Mouse (Mus musculus) forebrain, postnatal 0 days (tissue): ENCODE measurements around the gene Fbxl4. TPM values are rescaled to one million over a fixed set of nuclear protein-coding genes. Genes with fewer than 3 reads are reported as not detected.

ENCODE experiments used
- ATAC-seq: fragments of 200-750 bp; cut with Nextera tagmentation; 2 replicates; pipeline ENCODE4 v1.8.0; 2017; ENCODE audit warnings: mild to moderate bottlenecking, moderate library complexity
- DNase-seq: peaks from one replicate; pipeline ENCODE4 v3.0.0-alpha.2; 2015
- H3K27ac ChIP-seq: fragments of 300-500 bp; sonication (generic); 2 replicates; pipeline ENCODE4 v1.5.1; 2014; ENCODE audit warnings: low read depth, mild to moderate bottlenecking, antibody characterized with exemption, low read length, moderate library complexity, mixed read lengths
- H3K27me3 ChIP-seq: fragments of 300-500 bp; sonication (generic); 2 replicates; pipeline ENCODE4 v1.6.1; 2014; ENCODE audit warnings: mild to moderate bottlenecking, low read length, mixed read lengths; ENCODE audit not compliant: insufficient read depth
- H3K36me3 ChIP-seq: fragments of 300-500 bp; sonication (generic); 2 replicates; pipeline ENCODE4 v1.6.1; 2014; ENCODE audit warnings: mild to moderate bottlenecking, moderate library complexity; ENCODE audit not compliant: insufficient read depth
- H3K4me1 ChIP-seq: fragments of 300-500 bp; sonication (generic); 2 replicates; pipeline ENCODE4 v1.6.1; 2014; ENCODE audit warnings: antibody characterized with exemption; ENCODE audit not compliant: insufficient read depth
- H3K4me2 ChIP-seq: fragments of 300-500 bp; sonication (generic); 2 replicates; pipeline ENCODE4 v1.6.1; 2014; ENCODE audit warnings: low read depth, mild to moderate bottlenecking, moderate library complexity
- H3K4me3 ChIP-seq: fragments of 300-500 bp; sonication (generic); 2 replicates; pipeline ENCODE4 v1.5.1; 2014; ENCODE audit warnings: low read depth, low read length, mixed read lengths
- H3K9ac ChIP-seq: fragments of 300-500 bp; sonication (generic); 2 replicates; pipeline ENCODE4 v1.6.1; 2014; ENCODE audit warnings: mild to moderate bottlenecking
- H3K9me3 ChIP-seq: fragments of 300-500 bp; sonication (generic); 2 replicates; pipeline ENCODE4 v1.6.1; 2016; ENCODE audit warnings: low read length
- CTCF ChIP-seq: sonication (generic); IDR thresholded peaks from 2 replicates; pipeline ENCODE4 v1.5.1; 2016; ENCODE audit warnings: antibody characterized with exemption, control low read depth, low read depth
- WGBS: fragments of 180-500 bp; shearing (Covaris S2); extraction: QIAGEN DNeasy Blood & Tissue Kit; methylation state at CpG from one replicate; pipeline ENCODE4 v1.1.7; 2014; 5-methylcytosine and 5-hydroxymethylcytosine counted together
- polyA plus RNA-seq: library from polyadenylated mRNA; unstranded; fragments of >200 nt; fragmentation: Nextera tagmentation; extraction: Ambion mirVana; gene quantifications from 2 replicates; pipeline ENCODE4 v1.2.1, GENCODE M21; 2015
- total RNA-seq: library from RNA; depleted of rRNA; stranded (reverse); fragments of >200 nt; gene quantifications from 2 replicates; pipeline ENCODE4 v1.2.3, GENCODE M21; 2014

The Fbxl4 gene
- total and polyA plus RNA-seq, 2 experiments from 2014 or later = 13.7 to 26.0 TPM

GRCm38 (mm10) chr4:22476967-22477710 lies 119.8 kb downstream of the Fbxl4 start:
- no peaks in the 10 kb centered on the region for H3K36me3 ChIP-seq
- H3K4me2 ChIP-seq = peak overlapping the region; percentile 94
- no peaks in the 10 kb centered on the region for H3K27me3 ChIP-seq
- peak; percentile 75 for ATAC-seq
- no peaks in the 10 kb centered on the region for H3K9me3 ChIP-seq
- peak overlapping the region; percentile 90 for H3K4me3 ChIP-seq
- peak overlapping the region; percentile 85 for H3K27ac ChIP-seq
- peak; percentile 93 for TF ChIP-seq CTCF
- 0 out of 2 replicates have a peak, but pooled peaks cover 4% of the 10 kb centered on the region for H3K4me1 ChIP-seq
- peak; percentile 91 for DNase-seq
- H3K9ac ChIP-seq = peak overlapping the region; percentile 56
- WGBS = 2% methylated on average over 23 of the region's 23 CpGs

GRCm38 (mm10) chr4:22477711-22478230 lies 120.4 kb downstream of the Fbxl4 start:
- Histone ChIP-seq H3K9ac (peak overlapping the region; percentile 56), H3K27ac (peak overlapping the region; percentile 85), H3K9me3 (no peaks in the 10 kb centered on the region), H3K4me2 (peak overlapping the region; percentile 94), H3K4me1 (0 out of 2 replicates have a peak, but pooled peaks cover 4% of the 10 kb centered on the region), H3K27me3 (no peaks in the 10 kb centered on the region), H3K36me3 (no peaks in the 10 kb centered on the region), H3K4me3 (peak overlapping the region; percentile 90)
- no peak for TF ChIP-seq CTCF
- peak; percentile 38 for ATAC-seq
- 2% methylated on average over 26 of the region's 28 CpGs for WGBS
- peak; percentile 75 for DNase-seq

- peak; percentile 23 for ATAC-seq
- H3K36me3 ChIP-seq = no peaks in the 10 kb centered on the region
- 9% methylated on average over 30 of the region's 30 CpGs for WGBS
Observed at GRCm38 (mm10) chr4:22478488-22479367, 121.4 kb downstream of the Fbxl4 start.

GRCm38 (mm10) chr4:22479368-22480090 lies 122.2 kb downstream of the Fbxl4 start:
- H3K9me3 ChIP-seq = no peaks in the 10 kb centered on the region
- H3K4me3 ChIP-seq = peak overlapping the region; percentile 90
- H3K36me3 ChIP-seq = no peaks in the 10 kb centered on the region
- DNase-seq = peak; percentile 62
- peak overlapping the region; percentile 85 for H3K27ac ChIP-seq
- H3K9ac ChIP-seq = peak overlapping the region; percentile 56
- WGBS = 10% methylated on average over 28 of the region's 28 CpGs
- TF ChIP-seq CTCF = no peak
- 0 out of 2 replicates have a peak, but pooled peaks cover 4% of the 10 kb centered on the region for H3K4me1 ChIP-seq
- no peaks in the 10 kb centered on the region for H3K27me3 ChIP-seq
- ATAC-seq = peak; percentile 24
- peak overlapping the region; percentile 94 for H3K4me2 ChIP-seq

More at GRCm38 (mm10) chr4:22478488-22479367, 121.4 kb downstream of the Fbxl4 start:
- H3K27ac ChIP-seq = peak overlapping the region; percentile 85
- peak overlapping the region; percentile 90 for H3K4me3 ChIP-seq
- TF ChIP-seq CTCF = no peak
- peak overlapping the region; percentile 56 for H3K9ac ChIP-seq
- H3K9me3 ChIP-seq = no peaks in the 10 kb centered on the region
- H3K4me2 ChIP-seq = peak overlapping the region; percentile 94
- H3K27me3 ChIP-seq = no peaks in the 10 kb centered on the region
- peak; percentile 57 for DNase-seq
- H3K4me1 ChIP-seq = 0 out of 2 replicates have a peak, but pooled peaks cover 4% of the 10 kb centered on the region

- no peaks in the 10 kb centered on the region for H3K9me3 ChIP-seq
- 0 out of 2 replicates have a peak, but pooled peaks cover 4% of the 10 kb centered on the region for H3K4me1 ChIP-seq
- 11% methylated on average over 18 of the region's 18 CpGs for WGBS
- no peak for TF ChIP-seq CTCF
- H3K36me3 ChIP-seq = no peaks in the 10 kb centered on the region
- peak; percentile 45 for DNase-seq
- no peak for ATAC-seq
- peak overlapping the region; percentile 94 for H3K4me2 ChIP-seq
- peak overlapping the region; percentile 56 for H3K9ac ChIP-seq
- H3K27ac ChIP-seq = peak overlapping the region; percentile 85
- H3K27me3 ChIP-seq = no peaks in the 10 kb centered on the region
- H3K4me3 ChIP-seq = peak overlapping the region; percentile 90
Observed at GRCm38 (mm10) chr4:22480091-22480857, 122.9 kb downstream of the Fbxl4 start.
